Mouse (Mus musculus): Measurements from ENCODE around the gene Znrf2. TPM values are rescaled to one million over a fixed set of nuclear protein-coding genes. Genes with fewer than 3 reads are reported as not detected.

The Znrf2 gene
- polyA plus RNA-seq, 1 experiment = 0.60 TPM

DNA sequence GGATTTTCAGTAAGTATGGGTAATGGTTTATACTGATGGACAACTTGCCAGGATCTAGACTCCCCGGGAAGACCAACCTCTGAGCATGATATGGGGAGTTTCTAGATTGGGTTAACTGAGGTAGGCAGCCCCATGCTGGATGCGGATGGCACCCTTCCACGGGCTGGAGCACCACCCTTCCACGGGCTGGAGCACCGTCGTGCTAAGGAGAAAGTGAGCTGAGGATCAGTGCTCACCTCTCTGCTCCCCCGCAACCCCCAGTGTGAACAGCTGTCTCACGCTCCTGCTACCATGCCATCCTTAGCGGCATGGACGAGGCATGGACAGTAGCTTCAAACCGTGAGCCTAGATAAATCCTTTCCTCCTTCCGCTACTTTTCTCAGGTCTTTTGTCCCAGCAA lies 115.8 kb downstream of the Znrf2 start:
- no peaks in the 10 kb centered on the region for H3K27me3 ChIP-seq (ENCODE audit: control insufficient read depth)
- H3K4me3 ChIP-seq (replicated peaks) = no peak overlapping the region
- H3K9me3 ChIP-seq (ENCODE audit: control insufficient read depth, low read length) = no peaks in the 10 kb centered on the region
- no peaks in the 10 kb centered on the region for H3K36me3 ChIP-seq (ENCODE audit: control insufficient read depth)
- no peaks in the 10 kb centered on the region for H3K4me1 ChIP-seq (ENCODE audit: control insufficient read depth)
- TF ChIP-seq TAL1 (IDR thresholded peaks at IDR 0.05; ENCODE audit: low read length) (no peak), GATA1 (IDR thresholded peaks at IDR 0.05; ENCODE audit: low read length) (no peak)

DNA sequence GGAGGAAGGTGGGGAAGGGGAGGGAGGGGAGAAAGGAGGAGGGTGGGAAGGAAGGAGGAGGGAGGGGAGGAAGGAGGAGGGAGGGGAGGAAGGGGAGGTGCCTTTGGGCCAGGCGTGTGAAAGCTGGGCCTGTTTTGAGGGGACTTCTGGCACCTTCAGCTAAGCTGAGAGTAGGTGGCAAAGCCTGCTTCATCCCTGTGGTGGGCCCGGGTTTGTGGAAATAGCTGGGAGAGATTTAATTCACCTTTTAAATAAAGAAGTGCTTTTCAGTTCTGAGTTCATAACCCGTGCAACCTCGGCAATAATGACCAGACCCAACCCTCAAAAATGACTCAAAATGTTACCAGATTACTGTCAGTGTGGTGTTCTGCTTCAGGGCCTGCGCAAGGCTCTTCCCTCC lies 116.5 kb downstream of the Znrf2 start:
- H3K4me1 ChIP-seq (ENCODE audit: control insufficient read depth) = no peaks in the 10 kb centered on the region
- H3K27me3 ChIP-seq (ENCODE audit: control insufficient read depth) = no peaks in the 10 kb centered on the region
- TF ChIP-seq GATA1 (IDR thresholded peaks at IDR 0.05; ENCODE audit: low read length) (no peak), TAL1 (IDR thresholded peaks at IDR 0.05; ENCODE audit: low read length) (no peak)
- H3K36me3 ChIP-seq (ENCODE audit: control insufficient read depth) = no peaks in the 10 kb centered on the region
- no peaks in the 10 kb centered on the region for H3K9me3 ChIP-seq (ENCODE audit: control insufficient read depth, low read length)
- H3K4me3 ChIP-seq (replicated peaks) = no peak overlapping the region

GRCm38 (mm10) chr6:54933866-54934265 lies 117.2 kb downstream of the Znrf2 start:
- Histone ChIP-seq H3K27me3 (ENCODE audit: control insufficient read depth) (no peaks in the 10 kb centered on the region), H3K36me3 (ENCODE audit: control insufficient read depth) (no peaks in the 10 kb centered on the region), H3K4me1 (ENCODE audit: control insufficient read depth) (no peaks in the 10 kb centered on the region), H3K4me3 (replicated peaks) (no peak overlapping the region), H3K9me3 (ENCODE audit: control insufficient read depth, low read length) (no peaks in the 10 kb centered on the region)
- TF ChIP-seq GATA1 (IDR thresholded peaks at IDR 0.05; ENCODE audit: low read length) = no peak
- TF ChIP-seq TAL1 (IDR thresholded peaks at IDR 0.05; ENCODE audit: low read length) = no peak

GRCm38 (mm10) chr6:54934313-54934712 lies 117.6 kb downstream of the Znrf2 start:
- Histone ChIP-seq H3K9me3 (ENCODE audit: control insufficient read depth, low read length) (no peaks in the 10 kb centered on the region), H3K4me1 (ENCODE audit: control insufficient read depth) (no peaks in the 10 kb centered on the region), H3K27me3 (ENCODE audit: control insufficient read depth) (no peaks in the 10 kb centered on the region), H3K4me3 (replicated peaks) (no peak overlapping the region), H3K36me3 (ENCODE audit: control insufficient read depth) (no peaks in the 10 kb centered on the region)
- TF ChIP-seq GATA1 (IDR thresholded peaks at IDR 0.05; ENCODE audit: low read length) = no peak
- TF ChIP-seq TAL1 (IDR thresholded peaks at IDR 0.05; ENCODE audit: low read length) = no peak

DNA sequence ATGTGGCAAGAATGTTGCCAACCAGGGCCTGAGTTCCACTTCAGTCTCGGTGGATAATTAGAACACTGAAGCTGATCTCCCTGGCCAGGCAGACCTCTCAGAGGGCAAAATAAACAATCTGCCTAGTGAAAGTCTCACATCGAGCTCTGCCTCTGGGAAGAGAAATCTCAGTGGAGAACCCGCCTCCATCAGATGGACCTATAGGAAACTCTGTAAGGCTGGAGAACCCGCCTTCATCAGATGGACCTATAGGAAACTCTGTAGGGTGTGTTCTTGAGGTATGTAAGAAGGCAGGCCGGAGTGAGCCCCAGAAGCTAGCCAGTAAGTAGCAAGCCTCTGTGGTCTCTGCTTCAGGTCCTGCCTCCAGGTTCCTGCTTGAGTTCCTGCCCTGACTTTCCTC lies 118.2 kb downstream of the Znrf2 start:
- TF ChIP-seq GATA1 (IDR thresholded peaks at IDR 0.05; ENCODE audit: low read length) = no peak
- no peak for TF ChIP-seq TAL1 (IDR thresholded peaks at IDR 0.05; ENCODE audit: low read length)
- Histone ChIP-seq H3K36me3 (ENCODE audit: control insufficient read depth) (no peaks in the 10 kb centered on the region), H3K27me3 (ENCODE audit: control insufficient read depth) (no peaks in the 10 kb centered on the region), H3K9me3 (ENCODE audit: control insufficient read depth, low read length) (no peaks in the 10 kb centered on the region), H3K4me1 (ENCODE audit: control insufficient read depth) (no peaks in the 10 kb centered on the region), H3K4me3 (replicated peaks) (no peak overlapping the region)

- H3K4me1 ChIP-seq (ENCODE audit: control insufficient read depth) = no peaks in the 10 kb centered on the region
- H3K27me3 ChIP-seq (ENCODE audit: control insufficient read depth) = no peaks in the 10 kb centered on the region
- no peak overlapping the region for H3K4me3 ChIP-seq (replicated peaks)
- no peak for TF ChIP-seq GATA1 (IDR thresholded peaks at IDR 0.05; ENCODE audit: low read length)
- TF ChIP-seq TAL1 (IDR thresholded peaks at IDR 0.05; ENCODE audit: low read length) = no peak
- H3K9me3 ChIP-seq (ENCODE audit: control insufficient read depth, low read length) = no peaks in the 10 kb centered on the region
- H3K36me3 ChIP-seq (ENCODE audit: control insufficient read depth) = no peaks in the 10 kb centered on the region
Observed at GRCm38 (mm10) chr6:54936496-54936895, 119.8 kb downstream of the Znrf2 start.

DNA sequence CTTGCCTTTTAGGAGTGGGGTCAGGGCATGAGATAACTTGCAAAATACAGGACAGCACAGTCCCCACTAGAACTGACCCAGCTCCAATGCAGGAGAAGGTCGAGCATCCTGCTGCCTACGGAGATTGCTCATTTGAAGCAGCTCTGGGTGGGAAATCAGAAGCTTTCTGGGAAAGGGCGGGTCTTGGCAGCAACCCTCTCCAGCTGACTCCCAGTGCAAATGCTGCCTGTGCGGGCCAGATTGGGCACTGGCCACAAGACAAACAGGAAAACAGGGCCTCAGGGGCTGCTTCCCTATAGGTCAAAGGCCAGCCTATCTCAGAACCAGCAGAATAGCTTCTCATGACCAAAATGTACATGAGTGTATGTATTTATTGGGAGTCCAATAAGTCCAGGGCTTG lies 122.9 kb downstream of the Znrf2 start:
- Histone ChIP-seq H3K9me3 (ENCODE audit: control insufficient read depth, low read length) (no peaks in the 10 kb centered on the region), H3K4me1 (ENCODE audit: control insufficient read depth) (no peaks in the 10 kb centered on the region), H3K36me3 (ENCODE audit: control insufficient read depth) (no peaks in the 10 kb centered on the region), H3K27me3 (ENCODE audit: control insufficient read depth) (peaks cover 15% of the 10 kb centered on the region), H3K4me3 (replicated peaks) (no peak overlapping the region)
- TF ChIP-seq TAL1 (IDR thresholded peaks at IDR 0.05; ENCODE audit: low read length) (no peak), GATA1 (IDR thresholded peaks at IDR 0.05; ENCODE audit: low read length) (no peak)

DNA sequence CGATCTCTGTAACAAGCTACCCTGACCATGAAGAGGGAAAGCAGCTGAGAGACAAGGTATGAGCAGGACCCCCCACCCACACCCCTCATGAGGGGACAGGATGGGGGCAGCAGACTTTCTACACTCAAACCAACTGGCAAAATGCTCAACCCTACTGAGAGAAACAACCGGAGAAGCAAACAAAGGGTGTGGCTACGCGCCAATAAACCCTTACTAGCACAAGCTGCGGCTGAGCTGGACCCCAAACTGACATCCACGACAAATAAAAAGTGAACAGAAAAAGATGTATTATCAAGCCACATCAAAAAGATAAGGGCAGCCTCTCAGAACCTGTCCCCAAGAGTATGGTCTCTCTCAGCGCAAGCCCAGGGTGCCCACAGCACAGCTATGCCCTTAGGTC lies 123.4 kb downstream of the Znrf2 start:
- peaks cover 16% of the 10 kb centered on the region for H3K27me3 ChIP-seq (ENCODE audit: control insufficient read depth)
- H3K4me3 ChIP-seq (replicated peaks) = no peak overlapping the region
- H3K9me3 ChIP-seq (ENCODE audit: control insufficient read depth, low read length) = no peaks in the 10 kb centered on the region
- H3K4me1 ChIP-seq (ENCODE audit: control insufficient read depth) = no peaks in the 10 kb centered on the region
- TF ChIP-seq TAL1 (IDR thresholded peaks at IDR 0.05; ENCODE audit: low read length) = no peak
- TF ChIP-seq GATA1 (IDR thresholded peaks at IDR 0.05; ENCODE audit: low read length) = no peak
- H3K36me3 ChIP-seq (ENCODE audit: control insufficient read depth) = no peaks in the 10 kb centered on the region

GRCm38 (mm10) chr6:54941149-54941548 lies 124.4 kb downstream of the Znrf2 start:
- Histone ChIP-seq H3K9me3 (ENCODE audit: control insufficient read depth, low read length) (no peaks in the 10 kb centered on the region), H3K36me3 (ENCODE audit: control insufficient read depth) (no peaks in the 10 kb centered on the region), H3K4me3 (replicated peaks) (no peak overlapping the region), H3K4me1 (ENCODE audit: control insufficient read depth) (no peaks in the 10 kb centered on the region), H3K27me3 (ENCODE audit: control insufficient read depth) (peaks cover 16% of the 10 kb centered on the region)
- no peak for TF ChIP-seq GATA1 (IDR thresholded peaks at IDR 0.05; ENCODE audit: low read length)
- TF ChIP-seq TAL1 (IDR thresholded peaks at IDR 0.05; ENCODE audit: low read length) = no peak

Other genes starting within 250 kb of the Znrf2 start
- gene Plekha8, start 221.8 kb upstream of the Znrf2 start, polyA plus RNA-seq (2012) = 0.02 and 0.03 TPM in 2 replicates
- gene Fkbp14, start 219.6 kb upstream of the Znrf2 start, polyA plus RNA-seq (2012) = not detected in 2 replicates
- gene Mturn, start 135.3 kb upstream of the Znrf2 start, polyA plus RNA-seq (2012) = 0.05 and 0.09 TPM in 2 replicates
- 0.03 TPM in 2 replicates for gene Nod1, start 155.7 kb downstream of the Znrf2 start, polyA plus RNA-seq (2012)
- 0.01 and 0.19 TPM in 2 replicates for gene Ggct, start 176.0 kb downstream of the Znrf2 start, polyA plus RNA-seq (2012)
- 4.4 and 4.5 TPM in 2 replicates for gene Gars, start 221.1 kb downstream of the Znrf2 start, polyA plus RNA-seq (2012)